ENCODE assay signal across 8 mouse cellular contexts in genomic region chr8:3280266-3280910, GRCm38 (mm10). TPM values are rescaled to one million over a fixed set of nuclear protein-coding genes. Genes with fewer than 3 reads are reported as not detected.
DNase-seq lines count a peak whose midpoint lies in the region; ATAC-seq lines count a peak whose summit lies in the region.

No protein-coding gene starts in this region.

- H3K9ac ChIP-seq in heart, embryonic 14.5 days (ENCODE audit: low read length), result peak overlapping the region; percentile 88

- 23% methylated on average over 11 of the region's 11 CpGs for WGBS in heart, embryonic 14.5 days

- H3K4me1 ChIP-seq in heart, embryonic 14.5 days (ENCODE audit: control insufficient read depth in 2 of 2, insufficient read depth in 2 of 2, low read length in 2 of 2), result peaks cover 5 to 37% of the 10 kb centered on the region in 2 experiments

- H3K36me3 ChIP-seq in heart, embryonic 14.5 days (ENCODE audit: control insufficient read depth, insufficient read depth, low read length), result 0 out of 2 replicates have a peak, but pooled peaks cover 4% of the 10 kb centered on the region

- ATAC-seq in common myeloid progenitor, adult 5-6 weeks (replicated peaks; ENCODE audit: low read depth, poor library complexity, severe bottlenecking), result peak; percentile 33; the same call in 1 of the 2 replicates
- no peak for ATAC-seq in heart, embryonic 14.5 days (ENCODE audit: insufficient number of reproducible peaks, insufficient read depth, low FRiP score, low read depth)

- 0 out of 4 replicates have a peak overlapping the region, but pooled peaks of 1 of the 2 experiments have one; percentile 10 for H3K27ac ChIP-seq in heart, embryonic 14.5 days (replicated peaks in 1 of 2; ENCODE audit: control insufficient read depth in 1 of 2, insufficient read depth in 1 of 2, low read depth in 2 of 2, low read length in 2 of 2)

- peak overlapping the region in 1 of 2 experiments; percentile 67; a peak in 2 of 4 replicates for H3K4me3 ChIP-seq in heart, embryonic 14.5 days (ENCODE audit: control insufficient read depth in 1 of 2, insufficient read depth in 1 of 2, low read depth in 1 of 2, low read length in 2 of 2)

- H3K4me2 ChIP-seq in heart, embryonic 14.5 days (ENCODE audit: low read length), result peak overlapping the region; percentile 85

- H3K27me3 ChIP-seq in heart, embryonic 14.5 days (ENCODE audit: control insufficient read depth, insufficient read depth, low read length), result no peaks in the 10 kb centered on the region

- peak; percentile 51 for DNase-seq in testis, postnatal 10 days (ENCODE audit: low spot score)
- no peak for DNase-seq in testis, postnatal 14 days (ENCODE audit: low spot score)
- peak; percentile 28 to 72 for DNase-seq in kidney, postnatal 25 days
- peak; percentile 40 for DNase-seq in lung, postnatal 36 days
- DNase-seq in right cerebral cortex, postnatal 4 days, result peak; percentile 30
- DNase-seq in spleen, postnatal 36 days (ENCODE audit: low spot score in 2 of 2), result no peak

- no peaks in the 10 kb centered on the region for H3K9me3 ChIP-seq in heart, embryonic 14.5 days (ENCODE audit: control insufficient read depth, low read length)

RNA-seq across cellular contexts. Expression of gene Insr, which starts 1.0 kb away (rescaled TPM):
- total RNA-seq in common myeloid progenitor, adult 5-6 weeks (2017), result 11.4 and 14.8 TPM in 2 replicates
- polyA plus RNA-seq in heart, embryonic 14.5 days (2014; fragmentation: Nextera tagmentation; extraction: Ambion mirVana), result 56.9 and 59.0 TPM in 2 replicates

Comparison
In these comparisons a context has a peak if more than half of its experiments do, and no peak if none do; other contexts are left out.
1. DNase-seq: peak in testis, postnatal 10 days (single experiment), kidney, postnatal 25 days (2 of 2), lung, postnatal 36 days (single experiment) and right cerebral cortex, postnatal 4 days (single experiment); none in testis, postnatal 14 days (single experiment) and spleen, postnatal 36 days (0 of 2).